Mouse (Mus musculus) hindbrain, postnatal 0 days (tissue): Measurements from ENCODE around the gene Figla. TPM values are rescaled to one million over a fixed set of nuclear protein-coding genes. Genes with fewer than 3 reads are reported as not detected.
"Not testable (repeated sequence)": the region's sequence is repeated elsewhere in the genome, so short reads cannot be mapped to it uniquely, and the experiment has no call there.

Experiments used
- ATAC-seq: fragments of 200-750 bp; cut with Nextera tagmentation; 2 replicates; pipeline ENCODE4 v1.8.0; 2017; ENCODE audit warnings: mild to moderate bottlenecking, moderate TSS enrichment, moderate library complexity
- DNase-seq: peaks from one replicate; pipeline ENCODE4 v3.0.0-alpha.2; 2015; ENCODE audit warnings: low spot score
- H3K27ac ChIP-seq: fragments of 300-500 bp; sonication (generic); 2 replicates; pipeline ENCODE4 v1.5.1; 2014; ENCODE audit warnings: mild to moderate bottlenecking
- H3K27me3 ChIP-seq: fragments of 300-500 bp; sonication (generic); 2 replicates; pipeline ENCODE4 v1.6.1; 2014; ENCODE audit warnings: low read length, mixed read lengths; ENCODE audit not compliant: insufficient read depth
- H3K36me3 ChIP-seq: fragments of 300-500 bp; sonication (generic); 2 replicates; pipeline ENCODE4 v1.6.1; 2014; ENCODE audit warnings: low read length, mixed read lengths; ENCODE audit not compliant: insufficient read depth
- H3K4me1 ChIP-seq: fragments of 300-500 bp; sonication (generic); 2 replicates; pipeline ENCODE4 v1.6.1; 2014; ENCODE audit warnings: antibody characterized with exemption, low read length, mixed read lengths; ENCODE audit not compliant: insufficient read depth
- H3K4me2 ChIP-seq: fragments of 300-500 bp; sonication (generic); 2 replicates; pipeline ENCODE4 v1.6.1; 2014; ENCODE audit warnings: low read depth, mild to moderate bottlenecking, low read length, moderate library complexity, mixed read lengths
- H3K4me3 ChIP-seq: fragments of 300-500 bp; sonication (generic); 2 replicates; pipeline ENCODE4 v1.5.1; 2014; ENCODE audit warnings: low read length
- H3K9ac ChIP-seq: fragments of 300-500 bp; sonication (generic); replicated peaks from 2 replicates; pipeline ENCODE4 v1.6.1; 2014; ENCODE audit warnings: mild to moderate bottlenecking, low read length, moderate library complexity, mixed read lengths
- H3K9me3 ChIP-seq: fragments of 300-500 bp; sonication (generic); 2 replicates; pipeline ENCODE4 v1.6.1; 2016; ENCODE audit warnings: low read length, mixed read lengths
- CTCF ChIP-seq: IDR thresholded peaks from 2 replicates; pipeline ENCODE4 v1.5.1; 2016; ENCODE audit warnings: antibody characterized with exemption, control low read depth, low read depth
- WGBS: fragments of 180-500 bp; shearing (Covaris S2); extraction: QIAGEN DNeasy Blood & Tissue Kit; methylation state at CpG from one replicate; pipeline ENCODE4 v1.1.7; 2014; 5-methylcytosine and 5-hydroxymethylcytosine counted together
- polyA plus RNA-seq: library from polyadenylated mRNA; unstranded; fragments of >200 nt; fragmentation: Nextera tagmentation; extraction: Ambion mirVana; gene quantifications from 2 replicates; pipeline ENCODE4 v1.2.1, GENCODE M21; 2015
- total RNA-seq: library from RNA; depleted of rRNA; stranded (reverse); fragments of >200 nt; gene quantifications from 2 replicates; pipeline ENCODE4 v1.2.3, GENCODE M21; 2014

Gene Figla
- total and polyA plus RNA-seq, 2 experiments from 2014 or later: not detected

DNA sequence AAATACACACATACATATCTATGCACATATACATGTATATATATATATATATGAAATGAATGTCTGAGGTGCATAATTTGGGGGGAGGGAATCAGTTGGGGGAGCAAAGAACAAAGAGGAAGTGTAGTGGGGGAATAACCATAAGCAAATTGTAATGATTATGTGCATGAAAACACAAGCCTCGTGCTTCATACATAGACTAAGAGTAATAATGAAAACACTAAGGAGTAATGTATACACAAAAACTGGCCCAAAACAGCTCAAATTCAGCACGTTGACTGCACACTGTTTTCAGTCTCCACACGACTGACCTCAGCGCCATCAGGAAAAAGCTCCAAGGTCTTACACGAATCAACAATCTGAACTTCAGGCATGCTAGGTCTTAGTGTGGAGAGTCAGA is 39.7 kb upstream of the Figla start:
- ATAC-seq (no peak), DNase-seq (no peak)
- H3K9me3 ChIP-seq: no peaks in the 10 kb centered on the region
- H3K27me3 ChIP-seq: no peaks in the 10 kb centered on the region
- no peak overlapping the region for H3K4me3 ChIP-seq
- no peak overlapping the region for H3K4me2 ChIP-seq
- no peak for TF ChIP-seq CTCF
- 89% methylated on average over 5 of the region's 5 CpGs for WGBS
- no peak overlapping the region for H3K27ac ChIP-seq
- no peaks in the 10 kb centered on the region for H3K4me1 ChIP-seq
- H3K9ac ChIP-seq: no peak overlapping the region
- no peaks in the 10 kb centered on the region for H3K36me3 ChIP-seq

DNA sequence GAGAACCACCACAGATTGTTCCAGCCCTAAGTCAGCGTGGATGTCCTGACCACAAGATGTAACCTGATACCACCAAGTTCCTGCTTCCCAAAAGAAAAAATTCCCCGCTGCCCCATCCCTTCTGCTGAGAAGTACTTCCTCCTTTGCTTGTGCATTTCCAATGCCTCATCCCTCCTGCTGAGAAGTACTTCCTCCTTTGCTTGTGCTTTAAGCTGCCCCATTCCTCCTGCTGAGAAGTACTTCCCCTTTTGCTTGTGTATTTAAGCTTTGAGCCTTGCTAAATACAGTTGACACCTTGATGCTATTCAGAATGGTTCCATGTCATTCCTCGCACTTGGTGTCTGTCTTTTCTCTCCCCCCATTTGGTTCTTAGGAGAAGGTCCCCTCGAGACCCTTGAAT is 37.2 kb upstream of the Figla start:
- not testable (repeated sequence) for H3K9ac ChIP-seq, H3K27me3 ChIP-seq, ATAC-seq, DNase-seq, H3K9me3 ChIP-seq, H3K36me3 ChIP-seq, H3K4me1 ChIP-seq, H3K4me2 ChIP-seq, H3K27ac ChIP-seq, H3K4me3 ChIP-seq
- WGBS: 81% methylated on average over 4 of the region's 4 CpGs

DNA sequence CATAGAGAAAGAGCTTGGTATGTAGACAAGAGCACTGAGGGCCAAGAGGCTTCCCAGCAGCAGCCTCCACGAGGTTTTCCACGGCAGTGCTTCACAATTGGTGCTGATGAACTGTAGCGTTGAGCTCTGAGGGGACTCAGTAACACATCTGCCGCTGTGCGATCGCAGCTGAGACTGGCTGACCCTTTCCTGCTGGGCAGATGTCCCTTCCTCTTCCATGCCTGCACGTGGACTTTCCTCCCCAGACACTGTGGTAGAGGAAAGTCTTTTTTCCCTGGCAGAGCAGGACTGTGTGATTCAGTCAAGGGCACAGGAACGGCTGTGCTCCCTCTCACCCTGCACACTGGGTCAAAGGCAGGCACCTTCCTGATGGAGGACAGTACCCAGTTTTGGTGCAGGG is 31.6 kb upstream of the Figla start:
- no peak overlapping the region for H3K4me3 ChIP-seq
- H3K27me3 ChIP-seq: no peaks in the 10 kb centered on the region
- no peak overlapping the region for H3K4me2 ChIP-seq
- H3K9ac ChIP-seq: no peak overlapping the region
- H3K36me3 ChIP-seq: no peaks in the 10 kb centered on the region
- TF ChIP-seq CTCF: no peak
- no peak for DNase-seq
- H3K27ac ChIP-seq: no peak overlapping the region
- no peaks in the 10 kb centered on the region for H3K9me3 ChIP-seq
- no peaks in the 10 kb centered on the region for H3K4me1 ChIP-seq
- 67% methylated on average over 8 of the region's 8 CpGs for WGBS
- ATAC-seq: no peak

DNA sequence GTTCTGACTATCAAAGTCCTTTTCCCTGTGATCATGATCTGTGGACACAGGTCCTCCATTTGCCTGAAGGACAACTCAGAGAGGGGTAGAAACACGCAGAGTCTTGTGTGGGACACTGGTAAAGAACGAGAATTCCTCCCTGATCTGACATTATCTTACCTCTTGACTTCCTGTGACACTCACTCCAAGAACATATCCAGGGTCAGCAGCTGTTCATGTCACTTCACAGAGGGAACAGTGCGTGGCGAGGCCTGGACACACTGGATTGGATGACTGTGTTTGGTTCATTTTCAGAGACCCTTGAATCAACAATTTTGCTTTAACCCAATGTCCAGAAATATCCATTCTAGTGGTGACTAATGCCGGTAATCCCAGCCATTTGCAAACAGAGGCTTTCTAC is 26.4 kb upstream of the Figla start:
- H3K4me2 ChIP-seq, H3K27me3 ChIP-seq, H3K4me3 ChIP-seq, H3K9ac ChIP-seq, H3K9me3 ChIP-seq, H3K4me1 ChIP-seq, H3K27ac ChIP-seq, ATAC-seq, H3K36me3 ChIP-seq, DNase-seq: not testable (repeated sequence)
- WGBS: 92% methylated on average over 5 of the region's 5 CpGs

DNA sequence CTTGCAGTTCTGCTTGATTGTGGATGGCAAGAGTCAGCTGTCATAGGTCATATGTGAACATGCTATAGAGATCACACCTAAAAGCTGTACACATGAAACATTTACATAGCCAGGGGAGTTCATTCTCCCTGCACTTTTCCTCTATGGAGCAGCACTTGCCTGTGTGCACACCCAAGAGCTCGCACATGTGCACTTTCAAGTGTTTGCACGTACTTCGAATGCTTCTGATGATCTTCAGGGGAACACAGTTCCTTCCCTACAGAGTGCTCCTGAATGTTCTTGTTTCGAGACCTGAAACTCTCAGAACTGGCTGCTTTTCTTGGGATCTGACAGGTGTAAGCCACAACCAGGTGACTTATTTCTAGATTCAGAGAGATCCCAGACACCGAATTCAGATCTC is 25.2 kb upstream of the Figla start:
- H3K27ac ChIP-seq, H3K27me3 ChIP-seq, H3K4me3 ChIP-seq, H3K4me1 ChIP-seq, H3K9me3 ChIP-seq, H3K36me3 ChIP-seq, H3K9ac ChIP-seq, ATAC-seq, DNase-seq, H3K4me2 ChIP-seq: not testable (repeated sequence)
- 92% methylated on average over 5 of the region's 5 CpGs for WGBS

- Histone ChIP-seq H3K4me1 (no peaks in the 10 kb centered on the region), H3K27ac (no peak overlapping the region), H3K4me2 (no peak overlapping the region), H3K4me3 (no peak overlapping the region), H3K9me3 (no peaks in the 10 kb centered on the region), H3K36me3 (no peaks in the 10 kb centered on the region), H3K9ac (no peak overlapping the region), H3K27me3 (no peaks in the 10 kb centered on the region)
- no peak for DNase-seq
- no peak for ATAC-seq
- WGBS: 77% methylated on average over 18 of the region's 18 CpGs
- TF ChIP-seq CTCF: peak; percentile 54
Measured at GRCm38 (mm10) chr6:86003405-86003925, 12.5 kb upstream of the Figla start.

DNA sequence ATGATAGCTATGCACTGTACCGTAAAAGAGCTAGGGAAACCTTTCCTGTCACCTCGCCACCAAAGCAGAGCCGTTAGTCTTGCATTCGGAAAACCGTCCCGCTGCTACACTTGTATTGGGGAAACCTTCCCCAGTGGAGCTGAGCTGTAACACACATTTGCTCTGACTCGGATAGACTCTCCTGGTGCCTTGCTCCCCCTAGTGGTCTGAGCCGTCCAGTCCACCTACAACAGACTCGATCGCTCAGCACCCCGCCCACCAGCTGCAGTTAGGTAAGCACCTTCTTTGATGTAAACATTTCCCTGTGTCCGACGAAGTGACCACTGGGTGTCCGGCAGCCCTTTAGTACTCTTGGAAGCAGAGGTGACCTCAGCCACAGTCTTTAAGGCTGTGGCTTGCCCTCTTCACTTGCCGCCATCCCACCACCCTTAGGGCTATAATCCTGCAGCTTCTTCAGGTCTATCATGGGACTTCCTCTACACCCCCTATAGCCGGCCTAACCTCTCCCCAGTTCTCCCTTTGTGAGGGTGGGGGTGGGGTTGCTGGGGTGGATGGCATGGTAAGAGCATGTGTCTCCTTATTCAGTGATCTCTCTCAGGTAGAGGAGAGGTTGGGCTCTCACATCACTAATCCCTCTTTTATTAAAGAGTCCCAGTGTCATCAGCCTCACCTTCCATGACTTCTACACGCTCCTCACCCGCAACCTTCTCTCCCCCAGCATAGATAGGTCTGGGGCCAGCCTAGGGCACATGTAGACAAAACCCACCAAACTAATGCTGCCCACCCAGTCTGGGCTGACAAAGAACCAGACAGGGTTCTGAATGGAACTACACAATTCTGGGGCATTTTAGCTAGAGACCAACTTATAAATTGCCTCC is 11.5 kb upstream of the Figla start:
- no peak overlapping the region; the same call in 1 of the 2 replicates for H3K9ac ChIP-seq
- ATAC-seq: peak; percentile 97
- peak overlapping the region; percentile 51 for H3K4me2 ChIP-seq
- H3K4me3 ChIP-seq: peak overlapping the region; percentile 19
- no peak overlapping the region for H3K27ac ChIP-seq
- no peaks in the 10 kb centered on the region for H3K4me1 ChIP-seq
- no peaks in the 10 kb centered on the region for H3K36me3 ChIP-seq
- TF ChIP-seq CTCF: peak; percentile 99
- WGBS: 15% methylated on average over 18 of the region's 18 CpGs
- no peaks in the 10 kb centered on the region for H3K27me3 ChIP-seq
- H3K9me3 ChIP-seq: no peaks in the 10 kb centered on the region
- peak; percentile 92 for DNase-seq
